8 mouse cellular contexts compared by ENCODE assay signal in the genomic region with DNA sequence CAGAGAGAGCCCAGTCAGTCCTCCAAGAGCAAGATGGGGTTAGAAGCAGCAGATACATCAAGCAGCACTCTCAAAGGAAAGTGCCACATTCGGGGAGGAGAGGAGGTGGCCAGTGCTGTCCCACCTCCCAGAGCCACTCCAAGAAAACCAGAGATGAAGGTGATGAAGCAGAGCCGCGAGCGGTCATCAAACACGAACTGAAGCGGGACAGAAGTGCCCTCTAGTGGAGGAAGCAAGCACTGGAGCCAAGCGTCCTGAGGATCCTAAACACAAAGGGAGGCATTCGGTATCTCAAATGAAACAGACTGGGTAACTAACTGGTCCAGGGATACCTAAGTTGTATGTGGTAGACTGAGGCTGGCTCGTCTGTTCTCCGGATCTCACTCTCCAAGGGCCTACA. TPM values are rescaled to one million over a fixed set of nuclear protein-coding genes. Genes with fewer than 3 reads are reported as not detected.
DNase-seq lines count a peak whose midpoint lies in the region; ATAC-seq and TF ChIP-seq lines count a peak whose summit lies in the region.

No protein-coding gene starts in this region.

- TF ChIP-seq CTCF in liver, embryonic 14.5 days (IDR thresholded peaks at IDR 0.05; ENCODE audit: low read depth), result peak; percentile 97

- H3K9ac ChIP-seq in liver, embryonic 14.5 days (replicated peaks), result no peak overlapping the region
- 0 out of 2 replicates have a peak overlapping the region, but pooled peaks have one; percentile 77 for H3K9ac ChIP-seq in neural tube, embryonic 13.5 days

- TF ChIP-seq EP300 in liver, embryonic 14.5 days (IDR thresholded peaks at IDR 0.05; ENCODE audit: low read depth), result no peak

- no peak overlapping the region for H3K27ac ChIP-seq in liver, embryonic 14.5 days
- peak overlapping the region; percentile 87; the same call in 1 of the 2 replicates for H3K27ac ChIP-seq in neural tube, embryonic 13.5 days (replicated peaks)

- H3K27me3 ChIP-seq in liver, embryonic 14.5 days (ENCODE audit: control insufficient read depth, insufficient read depth, low read length), result peaks cover 20% of the 10 kb centered on the region
- peaks cover 28% of the 10 kb centered on the region for H3K27me3 ChIP-seq in neural tube, embryonic 13.5 days

- no peaks in the 10 kb centered on the region for H3K9me3 ChIP-seq in liver, embryonic 14.5 days (ENCODE audit: control insufficient read depth, low read length)
- H3K9me3 ChIP-seq in neural tube, embryonic 13.5 days, result no peaks in the 10 kb centered on the region

- DNase-seq in urinary bladder, adult 18-20 months (ENCODE audit: low spot score in 2 of 2), result peak; percentile 53 to 59
- no peak for DNase-seq in urinary bladder, postnatal 10 days (ENCODE audit: low spot score)
- peak; percentile 81 to 82 for DNase-seq in cerebellum, postnatal 14 days
- peak; percentile 77 for DNase-seq in gastrocnemius, adult 18-20 months (ENCODE audit: low spot score)
- DNase-seq in kidney, adult 9 months, result peak; percentile 75
- peak; percentile 44 to 60 (median 46) for DNase-seq in liver, embryonic 14.5 days (ENCODE audit: low read depth in 3 of 3, low spot score in 3 of 3)
- DNase-seq in thymus, postnatal 14 days, result peak; percentile 62

- no peak overlapping the region for H3K4me3 ChIP-seq in liver, embryonic 14.5 days (ENCODE audit: insufficient read depth in 1 of 2, low read depth in 2 of 2, low read length in 2 of 2)
- peak overlapping the region; percentile 47; the same call in 1 of the 2 replicates for H3K4me3 ChIP-seq in neural tube, embryonic 13.5 days

- ATAC-seq in liver, embryonic 14.5 days (ENCODE audit: insufficient read depth), result no peak; the same call in 1 of the 2 replicates
- ATAC-seq in neural tube, embryonic 13.5 days (ENCODE audit: low read depth), result no peak; the same call in 1 of the 2 replicates

- 19% methylated on average over 10 of the region's 10 CpGs for WGBS in liver, embryonic 14.5 days (ENCODE audit: insufficient replicate concordance)
- 30% methylated on average over 10 of the region's 10 CpGs for WGBS in neural tube, embryonic 13.5 days

- H3K4me2 ChIP-seq in liver, embryonic 14.5 days (ENCODE audit: low read depth), result no peak overlapping the region
- peak overlapping the region; percentile 70 for H3K4me2 ChIP-seq in neural tube, embryonic 13.5 days

- H3K36me3 ChIP-seq in liver, embryonic 14.5 days (replicated peaks; ENCODE audit: control insufficient read depth, insufficient read depth, low read depth), result no peaks in the 10 kb centered on the region
- peaks cover 32% of the 10 kb centered on the region for H3K36me3 ChIP-seq in neural tube, embryonic 13.5 days

- H3K4me1 ChIP-seq in liver, embryonic 14.5 days (replicated peaks; ENCODE audit: control insufficient read depth in 2 of 2, insufficient read depth in 2 of 2, low read length in 1 of 2), result no peaks in the 10 kb centered on the region
- peaks cover 54% of the 10 kb centered on the region for H3K4me1 ChIP-seq in neural tube, embryonic 13.5 days (replicated peaks)

RNA-seq across cellular contexts. Expression of a gene that starts 6.0 kb away (rescaled TPM):
- 10 to 100 TPM in 1 of 2 experiments, 1 to 10 TPM in 1; 9.8 to 13.6 TPM for total RNA-seq in gastrocnemius, adult 18-20 months (2021)
- polyA plus RNA-seq in liver, embryonic 14.5 days (2012; rRNA removed), result 41.3 and 43.0 TPM in 2 replicates
- 27.2 and 32.2 TPM in 2 replicates for polyA plus RNA-seq in liver, embryonic 14.5 days (2014; fragmentation: Nextera tagmentation; extraction: Ambion mirVana)
- 155 and 174 TPM in 2 replicates for polyA plus RNA-seq in neural tube, embryonic 13.5 days (2015; fragmentation: Nextera tagmentation; extraction: Ambion mirVana)

RNA-seq across cellular contexts. Expression of a gene that starts 6.8 kb away (rescaled TPM):
- total RNA-seq in gastrocnemius, adult 18-20 months (2021), result 10 to 100 TPM; 51.7 to 58.0 TPM
- polyA plus RNA-seq in liver, embryonic 14.5 days (2012; rRNA removed), result 5.6 and 6.6 TPM in 2 replicates
- polyA plus RNA-seq in liver, embryonic 14.5 days (2014; fragmentation: Nextera tagmentation; extraction: Ambion mirVana), result 7.2 and 8.9 TPM in 2 replicates
- polyA plus RNA-seq in neural tube, embryonic 13.5 days (2015; fragmentation: Nextera tagmentation; extraction: Ambion mirVana), result 40.0 and 45.9 TPM in 2 replicates

RNA-seq across cellular contexts. Expression of a gene that starts 28.6 kb away (rescaled TPM):
- total RNA-seq in gastrocnemius, adult 18-20 months (2021), result 10 to 100 TPM; 14.0 to 14.3 TPM
- polyA plus RNA-seq in liver, embryonic 14.5 days (2012; rRNA removed), result 157 and 160 TPM in 2 replicates
- polyA plus RNA-seq in liver, embryonic 14.5 days (2014; fragmentation: Nextera tagmentation; extraction: Ambion mirVana), result 61.7 and 67.3 TPM in 2 replicates
- polyA plus RNA-seq in neural tube, embryonic 13.5 days (2015; fragmentation: Nextera tagmentation; extraction: Ambion mirVana), result 8.8 and 9.0 TPM in 2 replicates

RNA-seq across cellular contexts. Expression of a gene that starts 33.0 kb away (rescaled TPM):
- total RNA-seq in gastrocnemius, adult 18-20 months (2021), result 1 to 10 TPM; 4.9 to 5.9 TPM
- polyA plus RNA-seq in liver, embryonic 14.5 days (2012; rRNA removed), result 2.5 and 3.2 TPM in 2 replicates
- polyA plus RNA-seq in liver, embryonic 14.5 days (2014; fragmentation: Nextera tagmentation; extraction: Ambion mirVana), result 1.8 and 2.2 TPM in 2 replicates
- polyA plus RNA-seq in neural tube, embryonic 13.5 days (2015; fragmentation: Nextera tagmentation; extraction: Ambion mirVana), result 6.3 and 6.8 TPM in 2 replicates
